ENCODE assay signal across 18 mouse cellular contexts in the genomic region with DNA sequence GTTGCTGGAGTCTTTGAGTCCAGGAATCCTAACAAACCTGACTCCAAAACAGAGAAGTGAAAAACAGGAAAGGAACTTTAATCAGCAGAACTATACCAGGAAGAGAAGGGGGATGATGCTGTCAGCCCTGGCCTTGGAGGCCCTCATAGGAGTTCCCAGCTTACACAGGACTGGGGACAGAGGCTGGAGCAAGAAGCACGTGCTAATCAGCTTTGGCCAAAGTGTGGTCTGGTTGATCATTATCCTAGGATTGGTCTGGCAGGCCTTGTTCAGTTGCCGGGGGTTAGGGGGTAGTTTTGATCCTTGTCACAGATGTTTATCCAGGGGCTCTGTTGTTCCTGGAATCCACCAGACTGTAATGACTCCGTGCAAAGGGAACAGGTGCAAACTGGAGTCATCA. TPM values are rescaled to one million over a fixed set of nuclear protein-coding genes. Genes with fewer than 3 reads are reported as not detected.
A peak's percentile ranks its signal among the peaks of the same experiment; 100 is the strongest.
DNase-seq lines count a peak whose midpoint lies in the region; ATAC-seq lines count a peak whose summit lies in the region.
"Had no signal": no experiment of that assay in that cellular context is flagged by ENCODE, and none has a peak within 500 bp of the region (broad histone marks: within the 10 kb centered on the region; RNA-seq: fewer than 3 reads in every experiment).

No protein-coding gene starts in this region.

- peaks cover 22% of the 10 kb centered on the region for H3K27me3 ChIP-seq in intestine, embryonic 16.5 days (replicated peaks; ENCODE audit: control insufficient read depth, insufficient read depth, low read length)
- H3K27me3 ChIP-seq in liver, embryonic 16.5 days (ENCODE audit: control insufficient read depth, insufficient read depth, low read depth, low read length), result peaks cover 31% of the 10 kb centered on the region

- no peak overlapping the region for H3K4me2 ChIP-seq in intestine, embryonic 16.5 days (ENCODE audit: low read depth, low read length)
- no peak overlapping the region for H3K4me2 ChIP-seq in liver, embryonic 16.5 days (ENCODE audit: low read depth, low read length)
- H3K4me2 ChIP-seq: forebrain, embryonic 12.5 days; heart, embryonic 15.5 days; hindbrain, embryonic 15.5 days; limb, embryonic 13.5 days; midbrain, embryonic 15.5 days had no signal

- peaks cover 18% of the 10 kb centered on the region for H3K36me3 ChIP-seq in intestine, embryonic 16.5 days (ENCODE audit: control insufficient read depth, insufficient read depth, low read length)
- no peaks in the 10 kb centered on the region for H3K36me3 ChIP-seq in liver, embryonic 16.5 days (ENCODE audit: control insufficient read depth, insufficient read depth)
- H3K36me3 ChIP-seq: forebrain, embryonic 12.5 days; heart, embryonic 15.5 days; hindbrain, embryonic 15.5 days; limb, embryonic 13.5 days; midbrain, embryonic 15.5 days had no signal

- H3K9me3 ChIP-seq in intestine, embryonic 16.5 days (ENCODE audit: control insufficient read depth, low read length), result no peaks in the 10 kb centered on the region
- H3K9me3 ChIP-seq in liver, embryonic 16.5 days (replicated peaks; ENCODE audit: control insufficient read depth, low read length), result no peaks in the 10 kb centered on the region
- H3K9me3 ChIP-seq: forebrain, embryonic 12.5 days; heart, embryonic 15.5 days; hindbrain, embryonic 15.5 days; limb, embryonic 13.5 days; midbrain, embryonic 15.5 days had no signal

- no peak overlapping the region for H3K4me3 ChIP-seq in intestine, embryonic 16.5 days (ENCODE audit: low read length)
- H3K4me3 ChIP-seq in liver, embryonic 16.5 days (ENCODE audit: low read depth, low read length), result no peak overlapping the region
- H3K4me3 ChIP-seq: forebrain, embryonic 12.5 days; heart, adult 2 months; heart, embryonic 15.5 days; hindbrain, embryonic 15.5 days; limb, embryonic 13.5 days; midbrain, embryonic 15.5 days had no signal

- peak; percentile 76 to 82 for DNase-seq in kidney, adult 8-10 months
- peak; percentile 69 to 82 for DNase-seq in kidney, postnatal 25 days
- DNase-seq in right cerebral cortex, postnatal 4 days, result no peak
- no peak for DNase-seq in retina, embryonic 14.5 days (ENCODE audit: low spot score)
- no peak for DNase-seq in lung, postnatal 4 days
- DNase-seq: cerebellum, adult 9-10 months; gastrocnemius, postnatal 25 days; heart, adult 2 months; heart, postnatal 4 days; lung, postnatal 10 days; thymus, postnatal 36 days had no signal

- H3K4me1 ChIP-seq in intestine, embryonic 16.5 days (ENCODE audit: control insufficient read depth, insufficient read depth, low read length), result peaks cover 34% of the 10 kb centered on the region
- H3K4me1 ChIP-seq in liver, embryonic 16.5 days (ENCODE audit: control insufficient read depth, low read depth, low read length), result peaks cover 13% of the 10 kb centered on the region

- peak; percentile 63 for ATAC-seq in intestine, embryonic 16.5 days
- ATAC-seq in liver, embryonic 16.5 days (ENCODE audit: low read depth), result peak; percentile 76
- ATAC-seq: midbrain, embryonic 15.5 days had no signal

- WGBS in intestine, embryonic 16.5 days, result 23% methylated on average over 3 of the region's 3 CpGs
- WGBS in liver, embryonic 16.5 days (ENCODE audit: insufficient replicate concordance), result 21% methylated on average over 3 of the region's 3 CpGs

- no peak overlapping the region for H3K9ac ChIP-seq in intestine, embryonic 16.5 days (ENCODE audit: low read depth, low read length)
- H3K9ac ChIP-seq in liver, embryonic 16.5 days (ENCODE audit: low read depth, low read length), result no peak overlapping the region
- H3K9ac ChIP-seq: forebrain, embryonic 12.5 days; heart, embryonic 15.5 days; hindbrain, embryonic 15.5 days; limb, embryonic 13.5 days; midbrain, embryonic 15.5 days had no signal

- H3K27ac ChIP-seq in intestine, embryonic 16.5 days (ENCODE audit: low read length), result peak overlapping the region; percentile 79
- H3K27ac ChIP-seq in liver, embryonic 16.5 days (ENCODE audit: low read length), result peak overlapping the region; percentile 29; the same call in 1 of the 2 replicates
- H3K27ac ChIP-seq: forebrain, embryonic 12.5 days; heart, adult 2 months; heart, embryonic 15.5 days; hindbrain, embryonic 15.5 days; limb, embryonic 13.5 days; midbrain, embryonic 15.5 days had no signal

RNA-seq across cellular contexts. Expression of a gene that starts 8.5 kb away (rescaled TPM):
- polyA plus RNA-seq in intestine, embryonic 16.5 days (2015; fragmentation: Nextera tagmentation; extraction: Ambion mirVana), result 12.7 and 15.3 TPM in 2 replicates
- 1.6 and 1.8 TPM in 2 replicates for polyA plus RNA-seq in liver, embryonic 16.5 days (2015; fragmentation: Nextera tagmentation; extraction: Ambion mirVana)

RNA-seq across cellular contexts. Expression of a gene that starts 22.8 kb away (rescaled TPM):
- 0.21 TPM in 1 of 2 replicates, not detected in the other for polyA plus RNA-seq in intestine, embryonic 16.5 days (2015; fragmentation: Nextera tagmentation; extraction: Ambion mirVana)
- not detected in 2 replicates for polyA plus RNA-seq in liver, embryonic 16.5 days (2015; fragmentation: Nextera tagmentation; extraction: Ambion mirVana)

RNA-seq across cellular contexts. Expression of a gene that starts 29.4 kb away (rescaled TPM):
- 62.5 and 70.3 TPM in 2 replicates for polyA plus RNA-seq in intestine, embryonic 16.5 days (2015; fragmentation: Nextera tagmentation; extraction: Ambion mirVana)
- polyA plus RNA-seq in liver, embryonic 16.5 days (2015; fragmentation: Nextera tagmentation; extraction: Ambion mirVana), result 16.9 and 20.5 TPM in 2 replicates

RNA-seq across cellular contexts. Expression of a gene that starts 29.7 kb away (rescaled TPM):
- 4.0 TPM in 2 replicates for polyA plus RNA-seq in intestine, embryonic 16.5 days (2015; fragmentation: Nextera tagmentation; extraction: Ambion mirVana)
- 4.9 and 5.0 TPM in 2 replicates for polyA plus RNA-seq in liver, embryonic 16.5 days (2015; fragmentation: Nextera tagmentation; extraction: Ambion mirVana)

Comparison
In these comparisons a context has a peak if more than half of its experiments do, and no peak if none do; other contexts are left out.
1. DNase-seq: peak in kidney, adult 8-10 months (2 of 2) and kidney, postnatal 25 days (2 of 2); none in right cerebral cortex, postnatal 4 days (single experiment), retina, embryonic 14.5 days (single experiment) and lung, postnatal 4 days (0 of 2).